Mouse (Mus musculus): ENCODE results near the gene 2010111I01Rik.

The 2010111I01Rik gene

DNA sequence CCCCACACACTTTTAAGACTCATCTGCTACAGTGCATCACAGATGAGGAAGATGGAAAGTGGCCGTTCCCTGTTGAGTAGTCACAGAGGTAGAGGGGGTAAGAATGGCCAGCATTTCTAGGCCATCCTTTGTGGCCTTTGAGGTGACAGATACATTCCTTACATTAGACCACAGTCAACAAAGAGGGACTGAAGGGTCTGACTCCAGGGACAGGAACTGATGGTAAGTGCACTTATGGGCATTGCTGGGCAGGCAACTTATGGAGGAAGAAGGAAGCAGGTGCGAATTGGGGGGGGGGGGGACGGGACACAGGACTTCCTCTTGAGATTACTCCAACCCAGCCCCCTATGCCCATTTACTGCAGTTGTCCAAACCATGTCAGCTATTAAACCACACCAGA lies 187.8 kb downstream of the 2010111I01Rik start:
- DNase-seq (ENCODE audit: low read depth, low spot score), result no peak

GRCm38 (mm10) chr13:63153397-63153796 lies 188.7 kb downstream of the 2010111I01Rik start:
- DNase-seq (ENCODE audit: low read depth, low spot score), result no peak

- no peak for DNase-seq (ENCODE audit: low read depth, low spot score)
These were observed 190.3 kb downstream of the 2010111I01Rik start for GRCm38 (mm10) chr13:63154851-63155571.

DNA sequence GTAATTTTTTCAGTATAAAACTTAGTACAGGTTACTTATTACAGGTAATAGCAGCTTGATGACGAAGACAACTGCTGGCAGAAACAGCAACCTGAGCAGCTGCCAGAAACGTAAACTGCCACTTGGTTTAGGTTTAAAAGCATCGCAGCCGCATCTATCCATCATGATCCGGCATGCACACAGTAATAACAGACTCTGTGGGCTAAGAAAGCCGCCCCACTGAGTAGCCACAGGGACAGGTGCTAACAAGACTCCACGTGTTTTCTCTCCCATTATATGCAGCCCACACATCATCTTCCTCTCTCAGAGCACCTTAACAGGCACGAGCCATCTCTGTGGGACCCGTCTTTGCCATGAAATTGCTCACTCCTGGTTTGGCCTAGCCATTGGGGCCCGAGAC lies 191.6 kb downstream of the 2010111I01Rik start:
- no peak for DNase-seq (ENCODE audit: low read depth, low spot score)

GRCm38 (mm10) chr13:63170282-63171073 lies 205.8 kb downstream of the 2010111I01Rik start:
- no peak for DNase-seq (ENCODE audit: low read depth, low spot score)

- no peak for DNase-seq (ENCODE audit: low read depth, low spot score)
These were observed 206.8 kb downstream of the 2010111I01Rik start for GRCm38 (mm10) chr13:63171347-63172096.

GRCm38 (mm10) chr13:63172097-63172445 lies 207.4 kb downstream of the 2010111I01Rik start:
- no peak for DNase-seq (ENCODE audit: low read depth, low spot score)

DNA sequence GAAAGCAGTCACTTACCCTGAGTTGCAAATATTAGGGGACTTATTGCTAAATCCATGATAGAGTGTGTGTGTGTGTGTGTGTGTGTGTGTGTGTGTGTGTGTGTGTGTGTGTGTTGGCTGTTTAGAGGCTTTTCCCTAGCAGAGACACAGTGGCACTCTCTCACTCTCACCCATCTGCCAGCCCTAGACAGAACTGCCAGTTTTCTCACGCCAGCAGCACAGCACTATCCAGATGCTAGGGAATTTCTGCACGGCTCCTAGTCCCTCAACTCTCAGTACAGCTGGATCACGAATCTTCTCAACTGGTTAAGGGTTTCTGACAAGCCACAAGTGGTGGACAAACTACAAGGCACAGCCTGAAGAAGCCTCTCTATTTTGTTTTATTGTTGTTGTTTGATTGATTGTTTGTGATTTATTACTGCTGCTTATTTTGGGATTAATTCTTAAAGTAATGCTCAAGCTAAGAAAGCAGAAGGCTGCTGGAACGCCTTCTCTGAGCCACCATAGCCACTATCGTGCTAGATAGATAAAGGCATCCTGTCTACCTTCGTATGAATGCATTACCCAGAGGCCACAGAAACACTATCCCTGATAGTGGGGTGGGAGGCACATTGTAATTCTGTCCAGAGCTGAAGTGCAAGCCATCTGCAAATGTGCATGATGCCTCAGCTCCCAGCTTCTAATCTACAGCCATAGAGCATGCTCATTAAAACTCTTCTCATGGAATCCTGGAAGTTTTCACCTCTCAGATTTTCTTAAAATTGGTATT lies 209.7 kb downstream of the 2010111I01Rik start:
- no peak for DNase-seq (ENCODE audit: low read depth, low spot score)

- DNase-seq (ENCODE audit: low read depth, low spot score), result no peak
These were observed 211.4 kb downstream of the 2010111I01Rik start for GRCm38 (mm10) chr13:63176131-63176530.

DNA sequence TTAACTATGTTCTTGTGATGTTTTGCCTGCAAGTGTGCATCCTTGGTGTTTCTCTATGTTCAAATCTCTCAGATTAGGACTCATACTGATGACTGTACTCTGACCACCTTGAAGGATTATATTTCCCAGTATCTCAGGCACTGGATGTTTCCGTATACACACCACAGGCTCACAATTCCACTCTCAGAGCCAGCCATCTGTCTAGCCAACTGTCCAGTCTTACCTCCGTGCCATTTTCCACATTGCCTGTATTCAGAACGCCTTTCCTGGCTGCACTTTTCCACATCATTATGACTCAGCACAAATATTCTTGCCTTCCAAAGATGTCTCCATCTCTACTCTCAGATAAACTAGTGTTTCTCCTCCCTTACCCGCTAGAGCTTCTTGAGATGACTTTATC lies 212.5 kb downstream of the 2010111I01Rik start:
- no peak for DNase-seq (ENCODE audit: low read depth, low spot score)

GRCm38 (mm10) chr13:63180641-63181235 lies 216.0 kb downstream of the 2010111I01Rik start:
- no peak for DNase-seq (ENCODE audit: low read depth, low spot score)

DNA sequence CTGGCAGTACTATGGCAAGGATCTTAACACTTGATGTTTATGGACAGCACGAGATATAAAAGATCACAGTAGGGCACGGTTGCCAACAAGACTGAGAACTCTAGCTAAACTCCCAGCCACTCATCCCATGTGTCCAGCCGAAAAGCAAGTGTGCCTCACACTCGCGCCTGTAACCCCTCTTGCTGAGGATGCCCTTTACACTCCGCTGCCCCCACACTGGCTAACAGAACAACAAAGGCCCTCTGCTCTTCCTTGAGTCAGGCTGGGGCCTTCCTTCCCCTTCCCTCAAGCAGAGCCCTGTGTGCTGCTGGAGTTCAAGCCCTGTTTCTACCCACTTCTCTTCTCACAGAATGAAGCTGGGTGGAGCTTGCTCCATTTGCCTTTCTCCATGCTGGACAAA lies 220.3 kb downstream of the 2010111I01Rik start:
- no peak for DNase-seq (ENCODE audit: low read depth, low spot score)

- no peak for DNase-seq (ENCODE audit: low read depth, low spot score)
These were observed 221.5 kb downstream of the 2010111I01Rik start for GRCm38 (mm10) chr13:63186217-63186616.

DNA sequence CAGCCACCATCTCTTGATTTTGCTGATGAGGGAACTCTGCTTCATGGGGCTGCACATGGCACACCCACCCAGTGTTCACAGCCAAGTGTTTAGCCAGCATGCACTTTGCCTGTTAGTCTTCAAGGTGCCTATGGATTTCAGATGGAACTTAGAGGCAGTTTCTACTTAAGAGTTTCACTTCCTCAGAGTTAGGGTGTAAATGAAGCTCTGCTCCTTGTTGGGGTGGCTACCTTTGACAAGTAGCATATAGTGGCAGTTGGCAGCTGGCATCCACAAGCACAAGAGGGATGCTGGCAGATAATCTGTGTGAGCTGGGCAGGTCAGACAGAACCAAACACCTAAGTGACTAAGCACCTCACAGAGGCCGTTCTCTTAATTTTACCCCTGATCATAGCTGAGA lies 221.9 kb downstream of the 2010111I01Rik start:
- DNase-seq (ENCODE audit: low read depth, low spot score), result no peak

DNA sequence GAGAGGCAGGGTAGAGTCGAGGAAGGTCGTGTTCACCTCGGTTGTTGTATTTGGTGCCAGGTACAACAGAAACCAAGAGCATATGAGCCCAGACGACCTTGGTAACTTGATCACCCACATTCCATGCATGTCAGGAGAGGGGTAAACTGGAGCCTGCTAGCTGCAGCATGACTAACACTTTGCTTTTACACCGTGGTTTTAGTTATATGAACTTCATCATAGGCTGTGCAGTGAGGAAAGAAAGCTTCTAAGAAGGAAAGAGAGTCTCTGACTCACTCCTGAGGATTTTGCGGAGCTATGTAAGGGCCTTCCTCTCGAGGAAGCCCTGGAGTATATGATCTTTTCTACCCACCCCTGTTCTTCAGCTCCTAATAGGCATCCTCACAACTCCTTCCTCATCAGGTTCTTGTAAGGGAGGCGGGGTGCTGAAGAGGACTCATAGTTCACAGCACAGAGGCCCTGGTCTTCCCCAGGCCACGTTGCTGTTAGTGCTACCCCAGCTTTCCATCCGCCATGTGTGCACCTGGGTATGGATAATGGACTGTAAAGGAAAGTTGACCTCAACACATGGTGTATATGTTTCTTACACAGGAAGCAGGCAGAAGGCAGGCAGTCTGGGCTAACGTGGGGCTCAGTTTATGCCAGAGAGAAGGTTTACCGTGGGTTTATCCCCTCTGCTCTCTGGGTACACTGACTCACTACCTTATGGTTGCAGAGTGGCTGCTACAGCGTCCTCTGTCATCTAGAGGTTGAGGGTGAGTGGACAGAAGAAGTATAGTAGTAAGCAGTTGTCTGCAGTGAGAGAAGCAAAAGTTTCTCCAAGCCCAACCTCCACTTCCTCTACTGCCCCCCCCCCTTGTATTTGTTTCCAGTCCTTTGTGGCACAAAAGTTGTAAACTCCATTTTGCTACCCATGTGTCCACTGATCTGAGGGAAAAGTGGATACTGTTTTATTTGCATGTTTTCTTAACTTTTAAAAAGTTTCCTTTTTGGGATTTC lies 222.8 kb downstream of the 2010111I01Rik start:
- no peak for DNase-seq (ENCODE audit: low read depth, low spot score)

- no peak for DNase-seq (ENCODE audit: low read depth, low spot score)
These were observed 223.6 kb downstream of the 2010111I01Rik start for GRCm38 (mm10) chr13:63188306-63188705.

DNA sequence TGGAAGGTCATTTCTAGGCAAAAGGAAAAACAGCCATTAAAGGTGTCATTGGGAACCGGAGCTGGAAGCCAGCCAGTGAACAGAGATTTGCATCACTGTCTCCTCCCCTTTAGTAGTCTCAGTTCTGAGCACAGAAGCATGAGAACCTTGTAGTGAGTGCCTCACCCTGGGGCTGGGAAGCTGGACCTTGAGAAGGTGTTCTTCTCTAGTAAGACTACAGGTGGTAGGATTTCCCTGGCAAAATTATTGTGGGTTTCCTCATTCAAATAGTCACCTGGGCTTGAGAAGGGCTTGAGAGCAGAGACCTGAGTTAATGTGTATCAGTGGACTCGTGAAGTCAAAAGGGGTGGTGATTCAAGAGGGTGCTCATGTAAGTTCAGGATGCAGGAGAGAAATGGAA lies 224.1 kb downstream of the 2010111I01Rik start:
- no peak for DNase-seq (ENCODE audit: low read depth, low spot score)

DNA sequence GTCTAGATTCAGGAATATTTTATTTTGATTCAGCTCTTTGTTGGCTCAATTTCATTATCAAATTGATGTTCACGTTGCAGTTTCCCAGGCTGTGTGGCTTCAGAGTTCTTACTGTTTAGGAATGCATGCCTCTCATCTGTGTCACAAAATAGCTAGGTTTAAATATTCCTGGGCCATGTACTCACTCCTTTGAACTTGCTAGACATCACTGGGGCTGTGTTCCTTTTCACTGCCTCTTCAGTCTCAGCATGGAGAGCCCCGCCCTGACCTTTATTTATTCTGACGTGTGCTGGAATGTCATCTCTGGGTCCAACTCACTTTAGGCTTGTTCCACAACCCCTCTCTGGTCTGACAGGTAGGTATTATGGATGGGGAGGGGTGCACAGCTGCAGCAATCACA lies 228.7 kb downstream of the 2010111I01Rik start:
- no peak for DNase-seq (ENCODE audit: low read depth, low spot score)

- no peak for DNase-seq (ENCODE audit: low read depth, low spot score)
These were observed 233.3 kb downstream of the 2010111I01Rik start for GRCm38 (mm10) chr13:63198038-63198437.

DNA sequence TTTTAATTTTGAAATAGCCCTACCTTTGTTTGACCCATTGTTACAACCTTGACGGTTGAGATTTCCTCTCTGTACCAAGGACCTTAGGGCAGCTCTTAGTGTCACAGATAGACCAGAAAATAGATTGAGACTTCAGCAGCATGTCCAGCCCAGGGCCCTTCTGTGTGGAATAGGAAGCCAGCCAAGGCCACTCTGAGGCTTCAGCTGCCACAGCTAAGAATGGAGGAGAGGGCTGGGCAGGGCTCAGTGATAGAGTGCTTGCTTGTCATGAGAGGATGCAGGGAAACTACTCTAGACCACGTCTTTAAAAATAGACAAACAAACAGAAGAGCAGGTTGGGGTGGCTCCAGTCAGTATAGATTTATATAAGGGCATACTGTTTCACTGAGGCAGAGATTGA lies 234.9 kb downstream of the 2010111I01Rik start:
- DNase-seq (ENCODE audit: low read depth, low spot score), result no peak
